Mouse (Mus musculus) monocyte, adult 5-6 weeks (primary cell): Measurements from ENCODE around the gene Trmt61a. TPM values are rescaled to one million over a fixed set of nuclear protein-coding genes. Genes with fewer than 3 reads are reported as not detected.
A peak's percentile ranks its signal among the peaks of the same experiment; 100 is the strongest.

Experiments
- ATAC-seq: fragments of 153-309, 156-312 bp; replicated peaks from 2 replicates; pipeline ENCODE4 v1.8.0; 2017; ENCODE audit warnings: mild to moderate bottlenecking; ENCODE audit not compliant: low TSS enrichment, insufficient number of reproducible peaks, severe bottlenecking, poor library complexity, low FRiP score
- total RNA-seq: library from RNA; stranded (forward); fragments of 200-1000, 200-491, 200-594 nt; gene quantifications from 3 replicates; pipeline ENCODE4 v1.2.3, GENCODE M21; 2017

Gene Trmt61a
- total RNA-seq, 1 experiment from 2014 or later = 2.2 TPM

GRCm38 (mm10) chr12:111670976-111671375 is 6.9 kb upstream of the Trmt61a start:
- no peak for ATAC-seq

- ATAC-seq = no peak
Observed at GRCm38 (mm10) chr12:111671431-111671902, 6.4 kb upstream of the Trmt61a start.

GRCm38 (mm10) chr12:111672176-111672575 is 5.7 kb upstream of the Trmt61a start, which contains the start of gene Ckb:
Gene Ckb (minus strand): TSS chr12:111672338.
- peak; percentile 33 for ATAC-seq

DNA sequence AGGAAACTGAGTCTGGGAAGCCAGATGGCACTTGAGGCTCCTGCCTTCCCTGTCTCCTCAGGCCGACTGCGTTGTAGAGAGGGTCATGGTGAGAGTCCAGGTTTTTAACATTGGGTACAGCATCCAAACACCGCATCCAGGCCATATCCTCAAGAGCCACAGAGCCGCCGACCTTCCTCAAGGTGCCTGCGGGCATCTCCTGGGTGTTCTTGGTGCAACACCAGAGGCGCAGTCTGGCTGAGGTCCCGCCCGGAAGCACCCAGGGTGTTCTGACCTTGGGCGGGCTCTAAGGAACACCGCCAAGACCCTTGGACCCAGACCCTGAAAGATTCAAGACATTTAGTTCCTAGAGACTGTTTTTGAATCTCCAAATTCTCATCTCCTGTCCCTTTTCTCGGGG is 5.3 kb upstream of the Trmt61a start:
- ATAC-seq = no peak

- no peak for ATAC-seq
Observed at GRCm38 (mm10) chr12:111674850-111675486, 2.9 kb upstream of the Trmt61a start.

DNA sequence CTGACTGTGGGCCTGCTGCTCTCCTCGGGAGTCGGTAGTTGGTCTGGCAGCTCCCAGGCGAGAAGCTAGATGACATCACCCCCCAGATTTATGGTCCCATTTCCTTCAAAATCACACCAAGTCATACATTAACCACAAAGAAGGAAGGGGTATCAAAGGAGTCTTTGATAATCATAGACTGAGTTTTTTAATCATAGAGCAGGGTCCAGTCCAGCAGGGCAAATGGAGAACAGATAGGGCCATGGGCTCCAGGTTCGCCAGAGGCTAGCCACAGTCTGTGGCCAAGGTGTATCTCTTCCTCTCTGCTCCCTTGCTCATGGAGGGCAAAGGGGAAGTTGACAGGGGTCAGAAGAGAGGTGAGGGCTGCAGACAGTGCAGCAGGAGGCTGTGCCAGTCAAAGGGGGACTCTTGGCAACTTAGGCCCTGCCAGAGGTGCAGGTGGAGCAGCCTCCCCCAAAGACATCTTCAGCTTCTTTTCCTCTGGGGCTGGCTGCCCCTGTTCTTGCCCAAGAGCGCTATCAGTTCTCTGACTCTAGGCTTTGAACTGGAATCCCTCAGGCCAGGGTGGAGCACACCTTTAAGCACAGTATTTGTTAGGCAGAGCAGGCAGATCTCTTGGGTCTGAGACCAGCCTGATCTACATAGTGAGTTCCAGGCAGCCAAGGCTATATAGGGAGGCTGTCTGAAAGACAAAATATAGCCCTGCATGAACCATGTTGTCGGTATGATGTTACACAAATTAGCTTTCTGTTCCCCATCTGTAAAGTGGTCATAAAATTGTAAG is 1.9 kb upstream of the Trmt61a start:
- ATAC-seq = no peak

GRCm38 (mm10) chr12:111677421-111677820 is 484 bp upstream of the Trmt61a start:
- ATAC-seq = no peak

- ATAC-seq = no peak
Observed at GRCm38 (mm10) chr12:111678670-111678933, 697 bp downstream of the Trmt61a start.

- ATAC-seq = no peak
Observed at GRCm38 (mm10) chr12:111678997-111679396, 1.1 kb downstream of the Trmt61a start.

GRCm38 (mm10) chr12:111680661-111681060 is 2.8 kb downstream of the Trmt61a start:
- ATAC-seq = no peak

GRCm38 (mm10) chr12:111681305-111681704 is 3.4 kb downstream of the Trmt61a start:
- no peak for ATAC-seq

GRCm38 (mm10) chr12:111682003-111682402 is 4.1 kb downstream of the Trmt61a start:
- ATAC-seq = no peak

DNA sequence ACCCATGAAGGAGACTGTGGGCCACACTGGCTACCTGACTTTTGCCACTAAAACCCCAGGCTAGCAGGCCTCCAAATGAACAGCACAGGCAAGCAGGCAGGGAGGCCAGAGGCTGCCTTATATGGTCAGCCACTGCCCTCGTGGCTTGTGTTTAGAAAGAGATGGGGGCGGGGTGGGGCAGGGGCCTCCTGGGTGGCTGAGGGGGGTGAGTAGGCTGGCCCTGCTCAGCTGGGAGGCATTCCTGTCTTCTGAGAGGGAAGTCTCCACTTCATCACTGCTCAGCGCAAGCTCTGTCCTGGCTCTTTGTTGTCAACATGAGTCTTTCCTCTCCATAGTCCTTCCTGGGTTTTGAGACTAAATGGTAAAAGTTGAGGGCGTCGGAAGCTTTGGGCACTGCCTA is 4.9 kb downstream of the Trmt61a start:
- ATAC-seq = no peak

- ATAC-seq = no peak
Observed at GRCm38 (mm10) chr12:111686390-111686789, 8.5 kb downstream of the Trmt61a start.

DNA sequence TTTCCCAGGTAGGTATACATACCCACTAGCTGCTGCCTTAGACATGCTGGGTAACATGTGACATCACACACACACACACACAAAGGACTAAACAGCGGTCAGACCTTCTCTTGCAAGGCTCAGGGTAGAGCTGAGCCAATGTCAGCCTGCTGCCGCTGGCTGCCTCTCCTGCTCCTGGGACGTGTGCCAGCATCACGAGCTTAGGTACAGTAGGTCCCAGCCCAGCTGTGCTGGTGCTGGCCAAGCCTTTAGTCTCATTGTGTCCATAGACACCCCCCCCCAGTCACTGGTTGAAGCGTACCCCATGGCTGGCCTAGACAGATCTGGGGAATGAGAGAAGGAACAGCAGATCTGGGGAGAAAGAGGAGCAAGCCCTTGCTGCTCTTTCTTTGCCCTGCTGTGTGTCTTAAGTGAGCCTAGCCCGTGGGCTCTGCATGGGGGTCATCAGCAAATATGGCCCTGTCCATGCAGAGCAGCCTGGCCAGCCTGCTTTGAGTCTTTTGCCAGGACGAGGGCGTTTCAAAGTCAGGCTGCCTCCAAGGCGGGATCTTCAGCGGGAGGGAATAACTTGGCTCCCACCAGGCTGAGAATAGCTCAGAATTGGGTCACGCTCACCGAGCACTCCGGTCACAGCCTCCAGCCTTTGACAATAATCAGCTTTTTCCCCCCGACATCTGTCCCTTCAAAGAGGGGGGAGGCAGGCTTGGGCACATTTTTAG is 9.6 kb downstream of the Trmt61a start:
- ATAC-seq = no peak

GRCm38 (mm10) chr12:111688069-111688428 is 10.1 kb downstream of the Trmt61a start:
- ATAC-seq = no peak

GRCm38 (mm10) chr12:111689426-111689825 is 11.5 kb downstream of the Trmt61a start:
- ATAC-seq = no peak

GRCm38 (mm10) chr12:111691346-111691872 is 13.5 kb downstream of the Trmt61a start:
- ATAC-seq = no peak

DNA sequence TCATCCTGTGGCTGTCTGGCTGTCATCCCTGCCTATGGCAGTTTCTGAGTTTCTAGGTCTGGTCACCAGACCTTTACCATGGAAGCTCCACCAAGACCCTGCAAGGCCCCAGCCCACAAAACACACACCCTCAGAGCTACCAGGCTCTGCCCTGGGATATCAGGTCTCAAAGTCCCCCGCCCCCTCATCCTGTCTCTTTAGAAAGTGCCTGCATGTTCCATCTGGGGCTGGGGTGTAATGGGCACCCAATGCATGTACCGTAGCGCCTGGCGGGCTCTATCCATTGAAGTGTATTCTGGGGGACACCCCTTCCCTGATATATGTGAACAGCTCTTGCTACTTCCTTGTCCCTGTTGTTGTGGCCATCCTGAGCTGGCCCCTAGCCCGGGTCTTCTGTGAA is 15.0 kb downstream of the Trmt61a start:
- ATAC-seq = no peak
